Mouse (Mus musculus) midbrain, embryonic 12.5 days (tissue): ENCODE measurements at regions not wholly inside any gene's neighbourhood (a gene's known extent, or its start where the extent isn't known, plus 50 kb on each side); places are given as distances from the start of the nearest gene placed in this dataset.

Experiments
- ATAC-seq: fragments of 200-750 bp; cut with Nextera tagmentation; 2 replicates; pipeline ENCODE4 v1.8.0; 2017; ENCODE audit warnings: low read depth, moderate TSS enrichment, moderate library complexity; ENCODE audit not compliant: low FRiP score
- H3K27ac ChIP-seq: fragments of 300-500 bp; sonication (generic); replicated peaks from 2 replicates; pipeline ENCODE4 v1.5.1; 2016; ENCODE audit warnings: mild to moderate bottlenecking
- H3K27me3 ChIP-seq: fragments of 300-500 bp; sonication (generic); 2 replicates; pipeline ENCODE4 v1.6.1; 2016; ENCODE audit warnings: mild to moderate bottlenecking
- H3K36me3 ChIP-seq: fragments of 300-500 bp; sonication (generic); 2 replicates; pipeline ENCODE4 v1.6.1; 2016
- H3K4me1 ChIP-seq: fragments of 300-500 bp; sonication (generic); 2 replicates; pipeline ENCODE4 v1.6.1; 2016
- H3K4me2 ChIP-seq: fragments of 300-500 bp; sonication (generic); replicated peaks from 2 replicates; pipeline ENCODE4 v1.6.1; 2016; ENCODE audit warnings: mild to moderate bottlenecking, moderate library complexity
- H3K4me3 ChIP-seq: fragments of 300-500 bp; sonication (generic); 2 replicates; pipeline ENCODE4 v1.5.1; 2016; ENCODE audit warnings: mild to moderate bottlenecking
- H3K9ac ChIP-seq: fragments of 300-500 bp; sonication (generic); replicated peaks from 2 replicates; pipeline ENCODE4 v1.6.1; 2016; ENCODE audit warnings: mild to moderate bottlenecking, moderate library complexity
- H3K9me3 ChIP-seq: fragments of 300-500 bp; sonication (generic); 2 replicates; pipeline ENCODE4 v1.6.1; 2016; ENCODE audit warnings: mild to moderate bottlenecking
- WGBS: fragments of 180-500 bp; shearing (Covaris S2); methylation state at CpG from one replicate; pipeline ENCODE4 v1.1.7; 2016; 5-methylcytosine and 5-hydroxymethylcytosine counted together

DNA sequence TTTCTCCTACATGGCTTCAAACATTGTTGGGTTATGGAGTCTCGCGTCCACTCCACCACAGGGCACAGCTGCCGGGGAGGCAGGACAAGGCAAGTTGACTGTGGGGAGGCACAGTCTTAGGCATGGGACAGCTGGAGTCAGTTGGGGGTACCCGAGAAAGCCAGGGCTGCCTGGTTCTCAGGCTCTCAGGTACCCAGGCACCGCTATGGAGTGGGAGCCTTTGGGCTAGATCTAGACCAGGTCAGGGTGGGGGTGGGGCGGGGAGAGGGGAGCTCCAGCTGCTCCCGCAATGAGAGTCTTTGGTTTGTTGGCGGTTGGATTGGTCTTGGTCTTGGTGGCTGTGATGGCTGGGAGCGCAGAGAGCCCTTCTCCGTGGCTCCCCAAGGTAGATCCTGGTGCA, 512.2 kb downstream of the Gbe1 start:
- 0 out of 2 replicates have a peak, but pooled peaks have one; percentile 38 for ATAC-seq
- Histone ChIP-seq H3K4me2 (no peak overlapping the region), H3K4me3 (no peak overlapping the region), H3K27me3 (no peaks in the 10 kb centered on the region), H3K9me3 (no peaks in the 10 kb centered on the region), H3K27ac (no peak overlapping the region), H3K4me1 (no peaks in the 10 kb centered on the region), H3K36me3 (no peaks in the 10 kb centered on the region), H3K9ac (no peak overlapping the region)
- 87% methylated on average over 10 of the region's 10 CpGs for WGBS

GRCm38 (mm10) chr16:70835006-70835405, 521.3 kb downstream of the Gbe1 start:
- H3K4me2 ChIP-seq: no peak overlapping the region
- H3K9me3 ChIP-seq: no peaks in the 10 kb centered on the region
- no peaks in the 10 kb centered on the region for H3K36me3 ChIP-seq
- H3K27me3 ChIP-seq: no peaks in the 10 kb centered on the region
- 92% methylated on average over 8 of the region's 8 CpGs for WGBS
- no peaks in the 10 kb centered on the region for H3K4me1 ChIP-seq
- no peak overlapping the region for H3K27ac ChIP-seq
- no peak overlapping the region for H3K9ac ChIP-seq
- H3K4me3 ChIP-seq: no peak overlapping the region
- no peak for ATAC-seq

DNA sequence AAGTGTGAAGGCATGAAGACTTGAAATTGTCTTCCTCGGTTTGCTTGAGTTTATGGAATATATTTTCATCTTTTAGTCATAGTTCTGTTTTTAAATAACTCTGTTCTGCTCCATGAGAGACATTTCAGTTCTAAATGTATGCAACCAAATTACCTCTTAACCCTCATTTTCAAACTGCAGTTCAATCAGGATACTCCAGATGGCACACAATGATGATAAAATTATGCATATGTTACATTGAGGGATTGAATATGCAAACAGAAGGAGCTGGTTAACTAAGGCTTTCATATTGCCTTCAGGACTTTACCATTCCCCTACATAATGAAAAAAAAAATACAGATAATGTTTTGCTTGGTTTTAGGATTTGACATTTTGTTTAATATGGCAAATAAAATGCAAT, 524.4 kb downstream of the Gbe1 start:
- Histone ChIP-seq H3K4me2 (no peak overlapping the region), H3K27me3 (no peaks in the 10 kb centered on the region), H3K9ac (no peak overlapping the region), H3K9me3 (no peaks in the 10 kb centered on the region), H3K4me1 (no peaks in the 10 kb centered on the region), H3K4me3 (no peak overlapping the region), H3K27ac (no peak overlapping the region), H3K36me3 (no peaks in the 10 kb centered on the region)
- WGBS: 82% methylated on average over 1 of the region's 1 CpGs
- no peak for ATAC-seq

DNA sequence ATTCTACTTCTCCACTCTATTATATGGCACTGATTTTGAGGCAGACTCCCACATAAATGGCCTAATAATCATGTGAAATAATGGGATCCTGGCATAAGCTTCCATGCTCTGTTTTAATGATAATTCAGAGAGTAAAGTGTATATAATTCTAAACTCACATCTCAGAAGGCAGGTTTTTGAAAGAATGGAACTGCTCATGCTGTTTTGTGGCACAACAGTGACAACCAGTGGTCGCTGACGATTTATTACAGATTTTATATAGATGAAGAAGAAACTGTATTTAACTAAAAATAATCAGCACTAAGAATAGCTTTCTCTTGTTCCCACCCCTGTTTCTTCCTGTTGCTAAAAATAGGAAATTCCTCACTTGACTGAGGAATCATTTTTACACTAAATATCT, 554.5 kb downstream of the Gbe1 start:
- H3K4me2 ChIP-seq: no peak overlapping the region
- H3K4me3 ChIP-seq: no peak overlapping the region
- no peak overlapping the region for H3K27ac ChIP-seq
- no peak overlapping the region for H3K9ac ChIP-seq
- WGBS: 72% methylated on average over 2 of the region's 2 CpGs
- no peaks in the 10 kb centered on the region for H3K27me3 ChIP-seq
- no peak for ATAC-seq
- H3K36me3 ChIP-seq: no peaks in the 10 kb centered on the region
- H3K9me3 ChIP-seq: no peaks in the 10 kb centered on the region
- H3K4me1 ChIP-seq: no peaks in the 10 kb centered on the region

- Histone ChIP-seq H3K9me3 (no peaks in the 10 kb centered on the region), H3K9ac (no peak overlapping the region), H3K27me3 (no peaks in the 10 kb centered on the region), H3K27ac (no peak overlapping the region), H3K4me3 (no peak overlapping the region), H3K4me1 (no peaks in the 10 kb centered on the region), H3K4me2 (no peak overlapping the region), H3K36me3 (no peaks in the 10 kb centered on the region)
- WGBS: 71% methylated on average over 4 of the region's 4 CpGs
- ATAC-seq: no peak
Observed at GRCm38 (mm10) chr16:70869205-70869604, 555.5 kb downstream of the Gbe1 start.

DNA sequence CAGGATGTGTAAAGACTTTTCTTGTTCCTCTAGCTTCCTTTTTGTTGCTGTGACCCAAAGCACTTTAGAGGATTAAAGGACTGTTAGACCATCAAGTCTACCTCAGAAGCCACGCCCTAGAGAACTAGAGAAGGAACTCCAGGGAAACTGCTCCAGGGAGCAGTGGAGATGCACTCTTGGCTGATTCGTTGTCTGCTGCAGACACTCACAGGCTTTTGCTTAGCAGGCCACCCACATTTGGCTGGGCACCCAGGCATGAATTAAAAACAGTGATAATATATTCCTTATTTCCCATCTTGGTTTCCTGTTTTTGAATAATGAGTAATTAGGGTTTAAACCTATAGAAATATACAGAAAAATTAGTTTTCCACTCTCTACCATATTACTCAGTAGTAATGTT, 560.3 kb downstream of the Gbe1 start:
- Histone ChIP-seq H3K4me1 (no peaks in the 10 kb centered on the region), H3K27me3 (no peaks in the 10 kb centered on the region), H3K36me3 (no peaks in the 10 kb centered on the region), H3K9ac (no peak overlapping the region), H3K27ac (no peak overlapping the region), H3K4me2 (no peak overlapping the region), H3K9me3 (no peaks in the 10 kb centered on the region), H3K4me3 (no peak overlapping the region)
- WGBS: 56% methylated on average over 2 of the region's 2 CpGs
- no peak for ATAC-seq

DNA sequence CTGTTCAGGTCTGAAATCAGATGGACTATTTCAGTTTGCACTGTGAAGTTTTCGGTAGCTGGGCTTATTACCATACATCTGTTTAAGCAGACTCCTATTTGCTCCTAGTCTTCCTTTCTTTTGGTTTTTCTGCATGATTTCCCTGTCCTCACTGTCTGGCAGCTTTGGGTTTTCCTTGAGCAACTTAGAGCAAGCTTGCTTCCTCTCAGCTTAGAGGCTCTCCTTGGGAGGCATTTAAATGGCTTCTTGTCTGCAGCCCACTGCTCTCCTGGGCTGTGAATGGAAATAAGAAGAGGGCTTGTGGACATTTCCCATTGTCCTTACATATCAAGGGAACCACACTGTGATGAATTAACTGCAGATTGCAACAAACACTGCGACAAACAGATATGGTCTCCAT, 566.9 kb downstream of the Gbe1 start:
- 0 out of 2 replicates have a peak, but pooled peaks have one; percentile 27 for ATAC-seq
- Histone ChIP-seq H3K9ac (no peak overlapping the region), H3K36me3 (no peaks in the 10 kb centered on the region), H3K4me1 (peaks cover 5% of the 10 kb centered on the region), H3K9me3 (no peaks in the 10 kb centered on the region), H3K4me2 (no peak overlapping the region; the same call in 1 of the 2 replicates), H3K27ac (peak overlapping the region; percentile 36; the same call in 1 of the 2 replicates), H3K27me3 (no peaks in the 10 kb centered on the region), H3K4me3 (no peak overlapping the region)
- 17% methylated on average over 2 of the region's 2 CpGs for WGBS

- 59% methylated on average over 14 of the region's 14 CpGs for WGBS
- no peaks in the 10 kb centered on the region for H3K27me3 ChIP-seq
- H3K27ac ChIP-seq: peak overlapping the region; percentile 39
- H3K9ac ChIP-seq: no peak overlapping the region
- no peak for ATAC-seq
- H3K4me2 ChIP-seq: no peak overlapping the region; the same call in 1 of the 2 replicates
- peaks cover 5% of the 10 kb centered on the region for H3K4me1 ChIP-seq
- H3K36me3 ChIP-seq: no peaks in the 10 kb centered on the region
- H3K9me3 ChIP-seq: no peaks in the 10 kb centered on the region
- H3K4me3 ChIP-seq: no peak overlapping the region
Observed at GRCm38 (mm10) chr16:70881098-70881850, 567.5 kb downstream of the Gbe1 start.

DNA sequence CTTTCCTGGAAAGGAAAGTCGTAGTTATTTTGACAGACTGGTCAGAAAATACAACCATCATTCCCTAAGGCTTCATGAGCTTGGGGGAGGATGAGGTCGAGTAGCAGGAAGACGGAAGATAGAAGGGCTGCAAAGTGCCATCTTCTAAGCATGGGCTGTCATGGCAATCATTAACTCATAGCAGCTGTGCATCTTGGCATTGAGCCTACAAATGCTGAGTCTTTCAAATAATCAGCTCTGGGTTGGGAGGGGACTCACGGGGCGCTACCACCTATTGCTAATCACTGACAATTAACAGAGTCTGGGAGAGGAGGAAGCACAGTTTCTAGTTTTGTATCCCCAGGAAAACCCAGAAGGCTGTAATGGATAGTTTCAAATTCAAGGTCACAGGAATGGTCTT, 586.3 kb downstream of the Gbe1 start:
- Histone ChIP-seq H3K36me3 (no peaks in the 10 kb centered on the region), H3K4me1 (no peaks in the 10 kb centered on the region), H3K9ac (no peak overlapping the region), H3K4me2 (no peak overlapping the region), H3K27me3 (no peaks in the 10 kb centered on the region), H3K27ac (no peak overlapping the region), H3K9me3 (no peaks in the 10 kb centered on the region), H3K4me3 (no peak overlapping the region)
- WGBS: 90% methylated on average over 5 of the region's 5 CpGs
- no peak for ATAC-seq

DNA sequence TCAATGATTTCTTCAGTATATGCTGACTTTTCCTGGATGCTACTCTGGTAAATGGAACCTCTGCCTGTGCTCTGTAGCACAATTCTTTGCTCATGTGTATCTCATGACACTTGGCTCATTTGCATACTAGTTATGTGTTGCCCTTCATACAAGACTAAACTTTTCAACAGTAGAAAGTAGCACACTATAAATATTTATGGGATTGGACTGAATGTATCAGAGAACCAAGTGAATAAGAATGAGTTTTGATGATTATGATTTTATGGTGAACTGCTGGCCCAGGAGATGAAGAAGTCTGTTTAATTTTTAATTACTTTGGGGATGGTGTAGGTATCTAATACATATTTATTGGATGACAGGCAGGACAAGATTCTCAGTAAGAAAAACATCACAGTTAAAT, 606.3 kb downstream of the Gbe1 start:
- Histone ChIP-seq H3K9me3 (no peaks in the 10 kb centered on the region), H3K9ac (no peak overlapping the region), H3K27ac (no peak overlapping the region)

DNA sequence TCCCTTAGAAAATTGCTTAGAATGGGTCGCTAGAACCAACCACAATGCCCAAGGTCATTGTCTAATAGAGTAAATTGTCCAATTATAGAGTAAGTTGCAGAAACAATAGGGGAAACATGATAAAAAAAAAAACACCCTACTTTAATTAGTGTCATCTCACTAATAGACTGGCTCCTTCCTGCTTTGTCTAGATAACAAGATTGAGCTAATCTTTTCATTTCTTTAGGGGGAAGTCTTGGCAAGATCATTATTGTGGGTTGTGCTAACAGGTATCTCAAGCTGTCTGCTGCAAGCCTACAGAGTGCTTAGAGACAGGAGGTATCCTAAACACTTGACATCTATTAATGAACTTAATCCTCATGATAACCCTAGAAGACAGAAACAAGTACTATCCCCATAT, 615.9 kb downstream of the Gbe1 start:
- no peak overlapping the region for H3K9ac ChIP-seq

More for the DNA sequence above, 606.3 kb downstream of the Gbe1 start:
- no peaks in the 10 kb centered on the region for H3K4me1 ChIP-seq
- ATAC-seq: 0 out of 2 replicates have a peak, but pooled peaks have one; percentile 2
- H3K36me3 ChIP-seq: no peaks in the 10 kb centered on the region
- no peak overlapping the region for H3K4me2 ChIP-seq
- H3K27me3 ChIP-seq: no peaks in the 10 kb centered on the region
- H3K4me3 ChIP-seq: no peak overlapping the region

GRCm38 (mm10) chr16:70935959-70936358, 622.2 kb downstream of the Gbe1 start:
- Histone ChIP-seq H3K4me2 (no peak overlapping the region), H3K27me3 (no peaks in the 10 kb centered on the region), H3K27ac (no peak overlapping the region), H3K9ac (no peak overlapping the region), H3K4me1 (no peaks in the 10 kb centered on the region), H3K4me3 (no peak overlapping the region), H3K9me3 (peaks cover 8% of the 10 kb centered on the region; the same call in 1 of the 2 replicates), H3K36me3 (no peaks in the 10 kb centered on the region)
- no peak for ATAC-seq

More for the DNA sequence above, 615.9 kb downstream of the Gbe1 start:
- 56% methylated on average over 1 of the region's 1 CpGs for WGBS
- H3K36me3 ChIP-seq: no peaks in the 10 kb centered on the region
- no peaks in the 10 kb centered on the region for H3K9me3 ChIP-seq
- no peak overlapping the region for H3K27ac ChIP-seq
- no peaks in the 10 kb centered on the region for H3K27me3 ChIP-seq
- no peak overlapping the region for H3K4me2 ChIP-seq
- no peaks in the 10 kb centered on the region for H3K4me1 ChIP-seq
- H3K4me3 ChIP-seq: no peak overlapping the region
- no peak for ATAC-seq

GRCm38 (mm10) chr16:70952937-70953336, 639.2 kb downstream of the Gbe1 start:
- no peak for ATAC-seq
- Histone ChIP-seq H3K27ac (no peak overlapping the region), H3K27me3 (no peaks in the 10 kb centered on the region), H3K4me1 (no peaks in the 10 kb centered on the region), H3K9me3 (no peaks in the 10 kb centered on the region), H3K4me3 (no peak overlapping the region), H3K9ac (no peak overlapping the region), H3K4me2 (no peak overlapping the region), H3K36me3 (no peaks in the 10 kb centered on the region)
- 91% methylated on average over 2 of the region's 2 CpGs for WGBS
